Mouse (Mus musculus): ENCODE data around the gene Peak1.

The Peak1 gene

GRCm38 (mm10) chr9:56200645-56201314 lies 217.1 kb downstream of the Peak1 start:
- DNase-seq (ENCODE audit: low read depth, low spot score), result peak; percentile 75

- DNase-seq (ENCODE audit: low read depth, low spot score), result no peak
These were observed 217.7 kb downstream of the Peak1 start for GRCm38 (mm10) chr9:56200200-56200599.

GRCm38 (mm10) chr9:56196921-56197320 lies 220.9 kb downstream of the Peak1 start:
- DNase-seq (ENCODE audit: low read depth, low spot score), result no peak

GRCm38 (mm10) chr9:56195193-56195592 lies 222.7 kb downstream of the Peak1 start:
- DNase-seq (ENCODE audit: low read depth, low spot score), result no peak

GRCm38 (mm10) chr9:56191498-56192455 lies 226.1 kb downstream of the Peak1 start:
- DNase-seq (ENCODE audit: low read depth, low spot score), result no peak

GRCm38 (mm10) chr9:56180118-56180781 lies 237.6 kb downstream of the Peak1 start:
- DNase-seq (ENCODE audit: low read depth, low spot score), result peak; percentile 13

- DNase-seq (ENCODE audit: low read depth, low spot score), result peak; percentile 50
These were observed 238.3 kb downstream of the Peak1 start for GRCm38 (mm10) chr9:56179416-56180117.

- no peak for DNase-seq (ENCODE audit: low read depth, low spot score)
These were observed 240.5 kb downstream of the Peak1 start for GRCm38 (mm10) chr9:56177354-56177753.

- DNase-seq (ENCODE audit: low read depth, low spot score), result no peak
These were observed 242.6 kb downstream of the Peak1 start for GRCm38 (mm10) chr9:56175316-56175715.

- peak; percentile 45 for DNase-seq (ENCODE audit: low read depth, low spot score)
These were observed 250.2 kb downstream of the Peak1 start for GRCm38 (mm10) chr9:56167690-56168089.

- peak; percentile 24 for DNase-seq (ENCODE audit: low read depth, low spot score)
These were observed 251.7 kb downstream of the Peak1 start for GRCm38 (mm10) chr9:56166161-56166560.

- DNase-seq (ENCODE audit: low read depth, low spot score), result no peak
These were observed 252.5 kb downstream of the Peak1 start, which contains the start of gene Tspan3 for GRCm38 (mm10) chr9:56165377-56165776. Tspan3 (minus strand) TSS chr9:56165477.

- DNase-seq (ENCODE audit: low read depth, low spot score), result peak; percentile 92
These were observed 257.3 kb downstream of the Peak1 start for GRCm38 (mm10) chr9:56160341-56161141.

- DNase-seq (ENCODE audit: low read depth, low spot score), result no peak
These were observed 258.4 kb downstream of the Peak1 start for GRCm38 (mm10) chr9:56159456-56159855.

- no peak for DNase-seq (ENCODE audit: low read depth, low spot score)
These were observed 259.8 kb downstream of the Peak1 start for GRCm38 (mm10) chr9:56158077-56158476.

- no peak for DNase-seq (ENCODE audit: low read depth, low spot score)
These were observed 263.3 kb downstream of the Peak1 start for GRCm38 (mm10) chr9:56154572-56154971.

- DNase-seq (ENCODE audit: low read depth, low spot score), result no peak
These were observed 265.3 kb downstream of the Peak1 start for GRCm38 (mm10) chr9:56152482-56153007.

- no peak for DNase-seq (ENCODE audit: low read depth, low spot score)
These were observed 266.0 kb downstream of the Peak1 start for GRCm38 (mm10) chr9:56151745-56152481.

Data from R1 (cell line).